Mouse (Mus musculus): Measurements from ENCODE around the gene Prelid1. TPM values are rescaled to one million over a fixed set of nuclear protein-coding genes. Genes with fewer than 3 reads are reported as not detected.

Gene Prelid1
- total RNA-seq (2021), result 100 to 1,000 TPM; 125 to 126 TPM

- intact Hi-C loops (cut with DNase I), result no loop called here
- DNase-seq, result peak in 1 of 2 experiments; percentile 29
Observed at GRCm38 (mm10) chr13:55319931-55320533, at the start of gene Prelid1. Gene Prelid1, plus strand, starts transcription at chr13:55320500.

DNA sequence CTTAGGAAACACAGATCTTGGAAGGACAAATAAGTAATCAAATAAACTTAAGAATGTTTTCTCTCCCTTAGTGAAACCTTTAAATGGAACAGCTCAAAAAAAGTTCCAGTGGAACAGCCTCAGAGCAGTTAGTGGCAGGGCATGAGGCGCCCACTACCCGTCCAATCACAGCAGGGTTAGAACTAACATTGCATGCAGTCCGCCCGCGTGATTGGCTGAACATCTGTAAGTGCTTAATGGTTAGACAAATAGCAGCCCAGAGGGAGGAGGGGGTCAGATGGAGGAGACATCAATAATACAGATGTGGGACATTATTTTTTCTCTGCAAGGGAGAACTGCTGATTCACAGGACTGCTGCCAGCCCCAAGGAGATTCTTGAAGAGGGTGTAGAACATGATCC lies 43.1 kb upstream of the Prelid1 start:
- intact Hi-C loops (cut with DNase I), result no loop called here
- no peak for DNase-seq

- DNase-seq, result no peak
- intact Hi-C loops (cut with DNase I), result no loop called here
Observed at GRCm38 (mm10) chr13:55277646-55278045, 42.7 kb upstream of the Prelid1 start.

DNA sequence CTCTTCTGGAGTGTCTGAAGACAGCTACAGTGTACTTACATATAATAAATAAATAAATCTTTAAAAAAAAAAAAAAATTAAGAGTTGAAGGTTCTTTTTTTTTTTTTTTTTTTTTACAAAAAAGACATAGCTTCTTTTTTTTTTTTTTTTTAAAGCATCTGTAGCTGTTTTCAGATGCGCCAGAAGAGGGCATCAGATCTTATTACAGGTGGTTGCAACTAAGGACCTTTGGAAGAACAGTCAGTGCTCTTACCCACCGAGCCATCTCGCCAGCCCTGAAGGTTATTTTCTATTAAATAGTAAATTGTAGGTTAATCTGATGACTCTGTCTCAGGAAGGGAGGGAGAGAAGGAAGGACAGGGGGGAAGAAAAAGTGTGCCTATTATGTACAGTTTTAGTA lies 31.4 kb upstream of the Prelid1 start:
- DNase-seq, result peak in 1 of 2 experiments; percentile 7
- intact Hi-C loops (cut with DNase I), result no loop called here

DNA sequence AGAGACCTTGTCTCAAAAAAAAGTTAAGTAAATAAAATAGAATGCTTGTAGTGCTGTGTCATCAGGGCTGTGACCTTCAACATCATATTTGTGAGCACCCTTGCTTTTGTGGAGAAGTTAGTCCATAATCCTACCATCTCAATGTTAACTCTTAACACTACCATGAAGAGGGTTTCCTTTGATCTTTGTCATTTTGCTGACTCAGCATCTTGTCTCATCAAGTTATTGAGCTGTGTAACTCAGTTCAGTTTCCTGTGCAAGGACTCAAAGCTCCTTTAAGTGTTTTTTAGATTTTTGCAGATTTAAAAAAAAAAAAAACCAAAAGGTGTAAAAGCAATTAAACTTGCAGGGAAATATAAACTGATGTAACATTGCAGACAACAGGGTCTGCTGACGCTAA lies 23.5 kb upstream of the Prelid1 start:
- intact Hi-C loops (cut with DNase I), result no loop called here
- DNase-seq, result no peak

DNA sequence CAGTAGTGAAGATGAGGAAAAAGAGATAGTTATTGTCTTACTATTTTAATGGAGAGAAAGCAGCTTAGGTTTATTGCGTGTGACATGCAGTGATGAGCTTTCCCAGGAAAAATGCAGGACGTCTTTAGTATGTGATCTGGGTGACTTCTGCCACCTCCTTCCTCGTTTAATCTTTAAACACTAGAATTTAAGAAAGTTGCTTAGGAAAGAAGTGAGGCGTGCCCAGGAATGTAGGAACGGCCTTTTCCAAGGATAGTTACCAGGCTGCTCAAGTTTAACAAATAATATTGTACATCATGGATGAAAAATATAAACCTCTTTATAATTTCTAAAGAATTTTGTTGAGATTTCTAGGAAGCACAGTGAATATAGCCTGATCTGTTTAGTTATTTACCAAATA lies 19.4 kb upstream of the Prelid1 start:
- intact Hi-C loops (cut with DNase I), result no loop called here
- no peak for DNase-seq

GRCm38 (mm10) chr13:55312028-55312630 lies 8.2 kb upstream of the Prelid1 start:
- intact Hi-C loops (cut with DNase I), result no loop called here
- no peak for DNase-seq

GRCm38 (mm10) chr13:55313051-55313450 lies 7.2 kb upstream of the Prelid1 start:
- no peak for DNase-seq
- intact Hi-C loops (cut with DNase I), result no loop called here

GRCm38 (mm10) chr13:55314891-55315412 lies 5.3 kb upstream of the Prelid1 start:
- intact Hi-C loops (cut with DNase I), result no loop called here
- no peak for DNase-seq

DNA sequence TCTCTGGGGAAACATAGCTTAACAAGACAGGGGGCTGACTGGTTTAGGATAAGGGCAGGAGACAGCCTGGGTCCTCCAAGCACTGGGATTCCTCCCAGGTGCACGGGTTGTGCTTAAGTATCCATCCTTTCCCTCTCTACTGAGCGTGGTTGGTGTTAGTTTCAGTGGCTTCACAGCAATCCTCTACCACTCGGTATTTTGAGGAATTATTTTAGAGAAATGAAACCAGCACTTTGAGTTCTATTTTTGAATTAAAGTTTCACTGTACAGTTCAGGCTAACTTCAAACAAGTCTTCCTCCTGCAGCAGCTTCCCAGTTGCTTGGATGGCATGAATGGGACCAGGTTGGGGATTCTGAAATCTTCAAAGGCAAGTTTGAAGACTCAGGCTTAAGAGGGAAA lies 1.9 kb upstream of the Prelid1 start:
- DNase-seq, result no peak
- intact Hi-C loops (cut with DNase I), result no loop called here

GRCm38 (mm10) chr13:55321434-55322129 lies 1.3 kb downstream of the Prelid1 start, which contains the start of gene Rab24:
Gene Rab24, minus strand, starts transcription at chr13:55321946.
- peak; percentile 93 to 94 for DNase-seq
- intact Hi-C loops (cut with DNase I), result no loop called here

DNA sequence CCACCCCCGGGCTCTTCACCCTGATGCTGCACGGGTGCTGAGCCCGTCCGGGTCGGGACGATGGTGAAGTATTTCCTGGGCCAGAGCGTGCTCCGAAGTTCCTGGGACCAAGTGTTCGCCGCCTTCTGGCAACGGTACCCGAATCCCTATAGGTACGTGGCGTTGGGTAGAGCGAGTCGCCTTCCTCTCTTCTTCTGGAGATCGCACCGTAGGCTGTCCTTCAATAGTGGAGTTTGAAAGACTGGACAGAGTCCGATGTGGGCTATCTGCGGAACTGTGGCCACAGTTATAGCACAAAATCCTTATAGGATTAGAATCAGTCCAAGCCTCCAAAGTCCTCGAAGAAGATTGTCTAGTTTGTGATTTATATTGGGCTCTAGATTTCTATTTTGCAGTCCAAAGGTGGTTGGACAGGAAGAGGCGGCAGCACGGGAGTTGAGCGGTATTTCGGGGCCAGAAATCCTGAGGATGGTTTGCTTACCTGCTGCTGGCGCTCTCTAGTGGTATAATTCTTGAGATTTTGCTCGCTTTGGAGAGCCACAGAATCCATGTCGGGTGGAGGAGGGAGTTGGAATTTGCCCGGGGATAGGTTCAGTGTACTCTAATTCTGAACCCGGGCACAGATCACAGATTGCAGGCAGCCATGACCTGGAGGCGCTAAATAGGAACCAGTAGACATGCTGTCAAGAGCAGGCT lies 2.0 kb downstream of the Prelid1 start:
- peak; percentile 38 to 51 for DNase-seq

GRCm38 (mm10) chr13:55325596-55325995 lies 5.3 kb downstream of the Prelid1 start:
- intact Hi-C loops (cut with DNase I), result no loop called here
- no peak for DNase-seq

More for the DNA sequence above, 2.0 kb downstream of the Prelid1 start:
- intact Hi-C loops (cut with DNase I), result no loop called here

- intact Hi-C loops (cut with DNase I), result no loop called here
- no peak for DNase-seq
Observed at GRCm38 (mm10) chr13:55327169-55327568, 6.9 kb downstream of the Prelid1 start.

DNA sequence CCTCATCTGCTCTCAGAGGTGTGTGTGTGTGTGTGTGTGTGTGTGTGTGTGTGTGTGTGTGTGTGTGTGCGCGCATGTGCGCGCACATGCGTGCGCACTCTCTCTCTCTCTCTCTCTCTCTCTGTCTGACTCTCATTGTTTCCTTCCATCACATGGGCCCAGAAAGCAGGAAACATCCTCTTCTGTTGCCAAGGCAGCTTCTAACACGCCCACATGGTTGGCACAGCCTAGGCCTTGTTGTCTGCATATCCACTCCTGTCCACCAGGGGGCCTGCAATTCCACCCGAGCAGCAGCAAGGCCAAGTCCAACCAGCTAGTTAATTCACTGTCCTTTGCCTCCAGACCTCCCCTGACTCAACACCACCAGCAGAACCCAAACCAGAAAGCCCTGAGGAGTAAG lies 7.3 kb downstream of the Prelid1 start:
- intact Hi-C loops (cut with DNase I), result loop anchor here (2.0 kb wide), 1 partner anchor 33 kb away; no protein-coding TSS in a partner anchor
- peak; percentile 89 to 93 for DNase-seq

- no peak for DNase-seq
- intact Hi-C loops (cut with DNase I), result loop anchor here (2.0 kb wide), 1 partner anchor 33 kb away; no protein-coding TSS in a partner anchor
Observed at GRCm38 (mm10) chr13:55328171-55328570, 7.9 kb downstream of the Prelid1 start.

DNA sequence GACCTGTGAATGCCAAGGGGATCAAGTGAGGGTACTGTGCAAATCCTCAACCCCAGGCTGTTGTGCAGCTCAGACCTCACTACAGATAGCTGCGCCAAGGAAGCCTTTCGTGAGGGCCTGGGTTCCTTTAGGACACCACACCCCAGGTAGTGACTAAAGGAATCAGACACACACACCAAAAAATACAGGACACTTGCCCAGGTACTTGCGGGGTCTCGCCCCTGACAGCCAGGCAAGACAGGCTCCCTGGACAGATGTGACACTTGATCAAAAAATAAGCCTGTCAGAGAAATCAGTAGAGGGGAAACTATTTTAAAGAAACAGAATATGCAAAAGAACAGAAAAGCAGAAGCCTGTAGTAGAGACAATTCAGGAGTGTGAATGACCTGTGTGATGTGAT lies 8.3 kb downstream of the Prelid1 start:
- no peak for DNase-seq
- intact Hi-C loops (cut with DNase I), result loop anchor here (2.0 kb wide), 1 partner anchor 32 kb away; no protein-coding TSS in a partner anchor

- DNase-seq, result peak in 1 of 2 experiments; percentile 56
Observed at GRCm38 (mm10) chr13:55329109-55329682, 8.9 kb downstream of the Prelid1 start.

DNA sequence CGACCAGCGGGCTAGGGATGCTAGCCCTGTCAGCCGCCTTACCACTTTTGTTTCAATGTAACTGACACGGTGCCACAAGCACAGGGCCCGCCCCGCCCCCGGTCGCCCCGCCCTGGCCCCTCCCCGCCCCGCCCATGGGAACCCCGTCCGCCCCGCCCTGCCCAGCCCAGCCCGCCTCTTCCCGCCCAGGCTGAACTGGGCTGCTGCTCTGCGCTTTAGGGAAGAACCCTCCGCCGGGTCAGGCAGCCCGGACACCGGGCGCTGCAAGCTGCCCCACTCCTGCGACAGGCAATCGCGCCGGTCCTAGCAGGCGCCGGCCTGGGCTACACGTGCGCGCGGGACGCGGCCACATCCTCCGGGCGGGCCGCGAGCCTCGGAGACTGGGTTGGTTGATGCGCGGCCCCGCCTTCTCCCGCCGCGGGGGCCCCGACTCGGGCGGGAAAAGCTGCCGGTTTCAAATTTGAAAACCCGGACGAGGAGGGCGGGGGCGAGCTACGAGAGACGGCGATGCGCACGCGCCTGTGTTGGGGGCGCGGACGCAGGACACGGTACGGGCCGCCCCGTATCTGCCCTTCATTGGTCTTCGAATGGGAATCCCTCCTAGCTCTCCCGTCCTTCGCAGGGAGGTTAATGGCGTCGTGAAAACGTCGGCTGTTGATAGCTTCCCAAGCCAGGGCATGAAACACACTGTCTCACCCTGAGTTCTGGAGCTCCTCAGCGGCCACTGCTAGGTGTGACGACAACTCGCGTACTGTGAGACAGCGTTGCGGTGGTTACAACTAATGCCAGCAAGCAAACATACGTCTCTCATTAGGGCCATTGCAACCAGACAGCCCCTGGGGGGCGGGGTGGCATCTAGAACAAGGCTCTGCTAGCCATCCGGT lies 9.6 kb downstream of the Prelid1 start, which contains the start of gene Mxd3:
Gene Mxd3, minus strand, starts transcription at position 141 of the 884 bp plus-strand sequence.
- intact Hi-C loops (cut with DNase I), result loop anchor here (2.0 kb wide), 1 partner anchor 31 kb away; no protein-coding TSS in a partner anchor
- peak; percentile 89 to 90 for DNase-seq

More at GRCm38 (mm10) chr13:55329109-55329682, 8.9 kb downstream of the Prelid1 start:
- intact Hi-C loops (cut with DNase I), result loop anchor here (2.0 kb wide), 1 partner anchor 32 kb away; no protein-coding TSS in a partner anchor

All from heart, postnatal 10 days (tissue).